Mouse (Mus musculus) embryonic facial prominence, embryonic 14.5 days (tissue): ENCODE data around the gene Crebrf. TPM values are rescaled to one million over a fixed set of nuclear protein-coding genes. Genes with fewer than 3 reads are reported as not detected.

Experiments
- ATAC-seq: fragments of 200-750 bp; cut with Nextera tagmentation; 2 replicates; pipeline ENCODE4 v1.8.0; 2017; ENCODE audit warnings: low read depth, moderate number of reproducible peaks, moderate TSS enrichment
- DNase-seq: peaks from one replicate; pipeline ENCODE4 v3.0.0-alpha.2; 2015; ENCODE audit warnings: low spot score
- H3K27ac ChIP-seq: fragments of 300-500 bp; sonication (generic); replicated peaks from 2 replicates; pipeline ENCODE4 v1.5.1; 2014; ENCODE audit warnings: low read depth, mild to moderate bottlenecking, low read length, moderate library complexity
- H3K27me3 ChIP-seq: fragments of 300-500 bp; sonication (generic); replicated peaks from 2 replicates; pipeline ENCODE4 v1.6.1; 2014; ENCODE audit warnings: low read length; ENCODE audit not compliant: control insufficient read depth, insufficient read depth
- H3K36me3 ChIP-seq: fragments of 300-500 bp; sonication (generic); 2 replicates; pipeline ENCODE4 v1.6.1; 2014; ENCODE audit warnings: low read length, mixed read lengths; ENCODE audit not compliant: control insufficient read depth, insufficient read depth
- H3K4me1 ChIP-seq: fragments of 300-500 bp; sonication (generic); 2 replicates; pipeline ENCODE4 v1.6.1; 2014; ENCODE audit warnings: antibody characterized with exemption, low read length; ENCODE audit not compliant: control insufficient read depth, insufficient read depth
- H3K4me2 ChIP-seq: fragments of 300-500 bp; sonication (generic); 2 replicates; pipeline ENCODE4 v1.6.1; 2014; ENCODE audit warnings: low read depth, mild to moderate bottlenecking, low read length, moderate library complexity, mixed read lengths
- H3K4me3 ChIP-seq: fragments of 300-500 bp; sonication (generic); 2 replicates; pipeline ENCODE4 v1.5.1; 2014; ENCODE audit warnings: low read depth, mild to moderate bottlenecking, low read length
- H3K9ac ChIP-seq: fragments of 300-500 bp; sonication (generic); 2 replicates; pipeline ENCODE4 v1.6.1; 2014; ENCODE audit warnings: low read depth, mild to moderate bottlenecking, low read length, moderate library complexity, mixed read lengths
- H3K9me3 ChIP-seq: fragments of 300-500 bp; sonication (generic); 2 replicates; pipeline ENCODE4 v1.6.1; 2016; ENCODE audit warnings: low read length; ENCODE audit not compliant: control insufficient read depth
- WGBS: fragments of 180-500 bp; shearing (Covaris S2); extraction: QIAGEN DNeasy Blood & Tissue Kit; methylation state at CpG from one replicate; pipeline ENCODE4 v1.1.7; 2014; 5-methylcytosine and 5-hydroxymethylcytosine counted together
- polyA plus RNA-seq: library from polyadenylated mRNA; unstranded; fragments of >200 nt; fragmentation: Nextera tagmentation; extraction: Ambion mirVana; gene quantifications from 2 replicates; pipeline ENCODE4 v1.2.1, GENCODE M21; 2014

Gene Crebrf
- polyA plus RNA-seq, 1 experiment from 2014 or later: 5.1 TPM

- ATAC-seq (no peak), DNase-seq (no peak)
- WGBS: 64% methylated on average over 2 of the region's 2 CpGs
- Histone ChIP-seq H3K4me1 (no peaks in the 10 kb centered on the region), H3K4me2 (no peak overlapping the region), H3K27ac (no peak overlapping the region), H3K27me3 (no peaks in the 10 kb centered on the region; the same call in 1 of the 2 replicates), H3K4me3 (no peak overlapping the region), H3K36me3 (no peaks in the 10 kb centered on the region), H3K9me3 (no peaks in the 10 kb centered on the region), H3K9ac (no peak overlapping the region)
Observed at GRCm38 (mm10) chr17:26812607-26813006, 97.2 kb downstream of the Crebrf start.

- H3K4me1 ChIP-seq: no peaks in the 10 kb centered on the region
- H3K9ac ChIP-seq: no peak overlapping the region
- H3K4me2 ChIP-seq: no peak overlapping the region
- H3K9me3 ChIP-seq: no peaks in the 10 kb centered on the region
- H3K27me3 ChIP-seq: no peaks in the 10 kb centered on the region; the same call in 1 of the 2 replicates
- 86% methylated on average over 9 of the region's 9 CpGs for WGBS
- no peaks in the 10 kb centered on the region for H3K36me3 ChIP-seq
- H3K27ac ChIP-seq: no peak overlapping the region
- H3K4me3 ChIP-seq: no peak overlapping the region
- no peak for ATAC-seq
- DNase-seq: no peak
Observed at GRCm38 (mm10) chr17:26813497-26813896, 98.0 kb downstream of the Crebrf start.

GRCm38 (mm10) chr17:26816810-26817209, 101.4 kb downstream of the Crebrf start:
- Histone ChIP-seq H3K4me2 (no peak overlapping the region), H3K36me3 (no peaks in the 10 kb centered on the region), H3K27me3 (no peaks in the 10 kb centered on the region; the same call in 1 of the 2 replicates), H3K9ac (no peak overlapping the region), H3K9me3 (no peaks in the 10 kb centered on the region), H3K4me3 (no peak overlapping the region), H3K27ac (no peak overlapping the region), H3K4me1 (no peaks in the 10 kb centered on the region)
- WGBS: 75% methylated on average over 6 of the region's 6 CpGs
- no peak for ATAC-seq
- no peak for DNase-seq

GRCm38 (mm10) chr17:26817776-26818175, 102.3 kb downstream of the Crebrf start:
- H3K4me1 ChIP-seq: no peaks in the 10 kb centered on the region
- DNase-seq: no peak
- H3K36me3 ChIP-seq: no peaks in the 10 kb centered on the region
- H3K9me3 ChIP-seq: no peaks in the 10 kb centered on the region
- no peak overlapping the region for H3K4me2 ChIP-seq
- no peak overlapping the region for H3K27ac ChIP-seq
- no peak overlapping the region for H3K4me3 ChIP-seq
- ATAC-seq: no peak
- H3K9ac ChIP-seq: no peak overlapping the region
- no peaks in the 10 kb centered on the region; the same call in 1 of the 2 replicates for H3K27me3 ChIP-seq

GRCm38 (mm10) chr17:26826131-26826530, 110.7 kb downstream of the Crebrf start:
- Histone ChIP-seq H3K4me3 (no peak overlapping the region), H3K36me3 (no peaks in the 10 kb centered on the region), H3K9me3 (0 out of 2 replicates have a peak, but pooled peaks cover 7% of the 10 kb centered on the region), H3K4me2 (no peak overlapping the region), H3K4me1 (no peaks in the 10 kb centered on the region), H3K27ac (no peak overlapping the region), H3K27me3 (peaks cover 3% of the 10 kb centered on the region), H3K9ac (no peak overlapping the region)
- ATAC-seq (no peak), DNase-seq (no peak)
- 77% methylated on average over 15 of the region's 17 CpGs for WGBS

Other genes with a start within 250 kb of the Crebrf start
- 149 and 164 TPM in 2 replicates for gene Ergic1, start 154.2 kb upstream of the Crebrf start, polyA plus RNA-seq
- gene Dusp1, start 153.5 kb upstream of the Crebrf start, polyA plus RNA-seq: 25.4 and 27.3 TPM in 2 replicates
- 229 and 261 TPM in 2 replicates for gene Atp6v0e, start 52.4 kb upstream of the Crebrf start, polyA plus RNA-seq
- 38.4 and 40.7 TPM in 2 replicates for gene Bnip1, start 65.4 kb downstream of the Crebrf start, polyA plus RNA-seq
- gene Nkx2-5, start 129.4 kb downstream of the Crebrf start, polyA plus RNA-seq: 7.4 and 7.9 TPM in 2 replicates
- gene Kifc5b, start 201.4 kb downstream of the Crebrf start, polyA plus RNA-seq: 3.0 and 4.7 TPM in 2 replicates
- gene Phf1, start 217.4 kb downstream of the Crebrf start, polyA plus RNA-seq: 10.0 and 12.0 TPM in 2 replicates
- gene Cuta, start 223.9 kb downstream of the Crebrf start, polyA plus RNA-seq: 142 and 148 TPM in 2 replicates
- gene Syngap1, start 225.6 kb downstream of the Crebrf start, polyA plus RNA-seq: 1.4 and 2.6 TPM in 2 replicates